Mouse (Mus musculus) forebrain, embryonic 14.5 days (tissue): ENCODE data around the gene Klf12. TPM values are rescaled to one million over a fixed set of nuclear protein-coding genes. Genes with fewer than 3 reads are reported as not detected.

Experiments
- ATAC-seq: fragments of 200-750 bp; cut with Nextera tagmentation; 2 replicates; pipeline ENCODE4 v1.8.0; 2017; ENCODE audit warnings: mild to moderate bottlenecking, moderate library complexity
- DNase-seq: peaks from one replicate; pipeline ENCODE4 v3.0.0-alpha.2; 2015; ENCODE audit warnings: low spot score
- H3K27ac ChIP-seq: fragments of 300-500 bp; sonication (generic); 2 replicates; pipeline ENCODE4 v1.5.1; 2014; ENCODE audit warnings: low read depth, mild to moderate bottlenecking, control low read depth, low read length, moderate library complexity
- H3K27me3 ChIP-seq: fragments of 300-500 bp; sonication (generic); replicated peaks from 2 replicates; pipeline ENCODE4 v1.6.1; 2014; ENCODE audit warnings: low read length, control low read depth, mixed read lengths; ENCODE audit not compliant: control insufficient read depth, insufficient read depth
- H3K36me3 ChIP-seq: fragments of 300-500 bp; sonication (generic); 2 replicates; pipeline ENCODE4 v1.6.1; 2014; ENCODE audit warnings: low read length, control low read depth; ENCODE audit not compliant: control insufficient read depth, insufficient read depth
- H3K4me1 ChIP-seq: fragments of 300-500 bp; sonication (generic); 2 replicates; pipeline ENCODE4 v1.6.1; 2014; ENCODE audit warnings: antibody characterized with exemption, low read length, control low read depth; ENCODE audit not compliant: control insufficient read depth, insufficient read depth
- H3K4me2 ChIP-seq: fragments of 300-500 bp; sonication (generic); 2 replicates; pipeline ENCODE4 v1.6.1; 2014; ENCODE audit warnings: mild to moderate bottlenecking, control low read depth, low read length
- H3K4me3 ChIP-seq: fragments of 300-500 bp; sonication (generic); 2 replicates; pipeline ENCODE4 v1.5.1; 2014; ENCODE audit warnings: low read depth, low read length, control low read depth
- H3K9ac ChIP-seq: fragments of 300-500 bp; sonication (generic); 2 replicates; pipeline ENCODE4 v1.6.1; 2014; ENCODE audit warnings: mild to moderate bottlenecking, low read length, control low read depth, moderate library complexity
- H3K9me3 ChIP-seq: fragments of 300-500 bp; sonication (generic); replicated peaks from 2 replicates; pipeline ENCODE4 v1.6.1; 2016; ENCODE audit warnings: low read length, control low read depth, mixed read lengths; ENCODE audit not compliant: control insufficient read depth
- WGBS: fragments of 180-500 bp; shearing (Covaris S2); extraction: QIAGEN DNeasy Blood & Tissue Kit; methylation state at CpG from one replicate; pipeline ENCODE4 v1.1.7; 2014; 5-methylcytosine and 5-hydroxymethylcytosine counted together
- polyA plus RNA-seq: library from polyadenylated mRNA; unstranded; fragments of >200 nt; fragmentation: Nextera tagmentation; extraction: Ambion mirVana; gene quantifications from 2 replicates; pipeline ENCODE4 v1.2.1, GENCODE M21; 2014

Klf12 gene
- polyA plus RNA-seq, 1 experiment from 2014 or later, result 16.3 TPM

GRCm38 (mm10) chr14:100068715-100069114 is 215.8 kb downstream of the Klf12 start:
- Histone ChIP-seq H3K27ac (no peak overlapping the region), H3K9me3 (no peaks in the 10 kb centered on the region), H3K4me1 (no peaks in the 10 kb centered on the region), H3K4me2 (no peak overlapping the region), H3K36me3 (no peaks in the 10 kb centered on the region), H3K27me3 (no peaks in the 10 kb centered on the region), H3K9ac (no peak overlapping the region), H3K4me3 (no peak overlapping the region)
- DNase-seq (no peak), ATAC-seq (no peak)
- WGBS, result 20% methylated on average over 5 of the region's 5 CpGs

GRCm38 (mm10) chr14:100062516-100062915 is 222.0 kb downstream of the Klf12 start:
- Histone ChIP-seq H3K4me2 (no peak overlapping the region), H3K9ac (no peak overlapping the region), H3K27me3 (no peaks in the 10 kb centered on the region), H3K9me3 (no peaks in the 10 kb centered on the region), H3K36me3 (no peaks in the 10 kb centered on the region), H3K4me1 (no peaks in the 10 kb centered on the region), H3K27ac (no peak overlapping the region), H3K4me3 (no peak overlapping the region)
- DNase-seq (no peak), ATAC-seq (no peak)
- WGBS, result 100% methylated on average over 1 of the region's 1 CpGs

- no peak overlapping the region for H3K9ac ChIP-seq
- H3K9me3 ChIP-seq, result no peaks in the 10 kb centered on the region
- no peaks in the 10 kb centered on the region for H3K27me3 ChIP-seq
- no peak overlapping the region for H3K4me3 ChIP-seq
- no peak overlapping the region for H3K27ac ChIP-seq
- no peaks in the 10 kb centered on the region for H3K4me1 ChIP-seq
- no peak for DNase-seq
- no peaks in the 10 kb centered on the region for H3K36me3 ChIP-seq
- WGBS, result 78% methylated on average over 2 of the region's 2 CpGs
- no peak for ATAC-seq
- H3K4me2 ChIP-seq, result no peak overlapping the region
These were observed 230.3 kb downstream of the Klf12 start for GRCm38 (mm10) chr14:100054150-100054549.

- 86% methylated on average over 4 of the region's 4 CpGs for WGBS
- Histone ChIP-seq H3K4me3 (no peak overlapping the region), H3K9ac (no peak overlapping the region), H3K36me3 (no peaks in the 10 kb centered on the region), H3K9me3 (no peaks in the 10 kb centered on the region), H3K4me1 (no peaks in the 10 kb centered on the region), H3K27ac (no peak overlapping the region), H3K4me2 (no peak overlapping the region), H3K27me3 (no peaks in the 10 kb centered on the region)
- ATAC-seq (no peak), DNase-seq (no peak)
These were observed 231.0 kb downstream of the Klf12 start for GRCm38 (mm10) chr14:100053456-100053855.

GRCm38 (mm10) chr14:100052876-100053275 is 231.6 kb downstream of the Klf12 start:
- 91% methylated on average over 2 of the region's 2 CpGs for WGBS
- Histone ChIP-seq H3K36me3 (no peaks in the 10 kb centered on the region), H3K4me3 (no peak overlapping the region), H3K9me3 (no peaks in the 10 kb centered on the region), H3K9ac (no peak overlapping the region), H3K27ac (no peak overlapping the region), H3K27me3 (no peaks in the 10 kb centered on the region), H3K4me2 (no peak overlapping the region), H3K4me1 (no peaks in the 10 kb centered on the region)
- DNase-seq (no peak), ATAC-seq (no peak)

- H3K9me3 ChIP-seq, result no peaks in the 10 kb centered on the region
- no peaks in the 10 kb centered on the region for H3K27me3 ChIP-seq
- H3K36me3 ChIP-seq, result no peaks in the 10 kb centered on the region
- DNase-seq (no peak), ATAC-seq (no peak)
- H3K4me3 ChIP-seq, result no peak overlapping the region
- H3K4me1 ChIP-seq, result peaks cover 6% of the 10 kb centered on the region
- no peak overlapping the region for H3K9ac ChIP-seq
- no peak overlapping the region for H3K4me2 ChIP-seq
- H3K27ac ChIP-seq, result no peak overlapping the region
These were observed 239.0 kb downstream of the Klf12 start for GRCm38 (mm10) chr14:100045431-100045830.

- Histone ChIP-seq H3K27me3 (no peaks in the 10 kb centered on the region), H3K9me3 (no peaks in the 10 kb centered on the region), H3K4me2 (no peak overlapping the region), H3K4me1 (peaks cover 6% of the 10 kb centered on the region), H3K9ac (no peak overlapping the region), H3K27ac (no peak overlapping the region), H3K4me3 (no peak overlapping the region), H3K36me3 (no peaks in the 10 kb centered on the region)
- ATAC-seq, result peak; percentile 77
- WGBS, result 38% methylated on average over 6 of the region's 6 CpGs
- DNase-seq, result peak; percentile 48
These were observed 242.7 kb downstream of the Klf12 start for GRCm38 (mm10) chr14:100041823-100042222.

- no peaks in the 10 kb centered on the region for H3K27me3 ChIP-seq
- DNase-seq, result no peak
- peaks cover 9% of the 10 kb centered on the region for H3K36me3 ChIP-seq
- no peak for ATAC-seq
- WGBS, result 94% methylated on average over 6 of the region's 6 CpGs
- no peak overlapping the region for H3K27ac ChIP-seq
- no peak overlapping the region for H3K9ac ChIP-seq
- H3K4me1 ChIP-seq, result no peaks in the 10 kb centered on the region
- no peak overlapping the region for H3K4me3 ChIP-seq
- no peaks in the 10 kb centered on the region for H3K9me3 ChIP-seq
- H3K4me2 ChIP-seq, result no peak overlapping the region
These were observed 257.8 kb downstream of the Klf12 start for GRCm38 (mm10) chr14:100026671-100027070.

- Histone ChIP-seq H3K4me1 (no peaks in the 10 kb centered on the region), H3K9me3 (no peaks in the 10 kb centered on the region), H3K36me3 (peaks cover 5% of the 10 kb centered on the region), H3K9ac (no peak overlapping the region), H3K27me3 (no peaks in the 10 kb centered on the region), H3K4me2 (no peak overlapping the region), H3K27ac (no peak overlapping the region), H3K4me3 (no peak overlapping the region)
- 87% methylated on average over 2 of the region's 2 CpGs for WGBS
- no peak for DNase-seq
- no peak for ATAC-seq
These were observed 267.3 kb downstream of the Klf12 start for GRCm38 (mm10) chr14:100017219-100017618.
